Mouse (Mus musculus) limb, embryonic 11.5 days (tissue): ENCODE data around the gene Nr1h5. TPM values are rescaled to one million over a fixed set of nuclear protein-coding genes. Genes with fewer than 3 reads are reported as not detected.

Source experiments
- ATAC-seq: fragments of 200-750 bp; cut with Nextera tagmentation; 2 replicates; pipeline ENCODE4 v1.8.0; 2017; ENCODE audit warnings: low read depth; ENCODE audit not compliant: insufficient number of reproducible peaks, low FRiP score, low TSS enrichment
- DNase-seq: peaks from one replicate; pipeline ENCODE4 v3.0.0-alpha.2; 2015; ENCODE audit warnings: low spot score
- H3K27ac ChIP-seq: fragments of 300-500 bp; sonication (generic); replicated peaks from 2 replicates; pipeline ENCODE4 v1.5.1; 2014; ENCODE audit warnings: low read depth, mild to moderate bottlenecking, low read length
- H3K27me3 ChIP-seq: fragments of 300-500 bp; sonication (generic); 2 replicates; pipeline ENCODE4 v1.6.1; 2014; ENCODE audit warnings: mild to moderate bottlenecking, low read length, mixed read lengths; ENCODE audit not compliant: control insufficient read depth, insufficient read depth
- H3K36me3 ChIP-seq: fragments of 300-500 bp; sonication (generic); 2 replicates; pipeline ENCODE4 v1.6.1; 2014; ENCODE audit warnings: mild to moderate bottlenecking, low read length, moderate library complexity, mixed read lengths; ENCODE audit not compliant: control insufficient read depth, insufficient read depth
- H3K4me1 ChIP-seq: fragments of 300-500 bp; sonication (generic); 2 replicates; pipeline ENCODE4 v1.6.1; 2014; ENCODE audit warnings: low read length, mixed read lengths; ENCODE audit not compliant: control insufficient read depth, insufficient read depth
- H3K4me2 ChIP-seq: fragments of 300-500 bp; sonication (generic); 2 replicates; pipeline ENCODE4 v1.6.1; 2014; ENCODE audit warnings: low read depth, mild to moderate bottlenecking, moderate library complexity; ENCODE audit not compliant: severe bottlenecking
- H3K4me3 ChIP-seq: fragments of 300-500 bp; sonication (generic); 2 replicates; pipeline ENCODE4 v1.5.1; 2014; ENCODE audit warnings: low read depth, low read length
- H3K9ac ChIP-seq: fragments of 300-500 bp; sonication (generic); 2 replicates; pipeline ENCODE4 v1.6.1; 2014; ENCODE audit warnings: mild to moderate bottlenecking, low read length
- H3K9me3 ChIP-seq: fragments of 300-500 bp; sonication (generic); 2 replicates; pipeline ENCODE4 v1.6.1; 2016; ENCODE audit warnings: low read length; ENCODE audit not compliant: control insufficient read depth
- WGBS: fragments of 180-500 bp; shearing (Covaris S2); extraction: QIAGEN DNeasy Blood & Tissue Kit; methylation state at CpG from one replicate; pipeline ENCODE4 v1.1.7; 2014; 5-methylcytosine and 5-hydroxymethylcytosine counted together
- polyA plus RNA-seq: library from polyadenylated mRNA; unstranded; fragments of >200 nt; fragmentation: Nextera tagmentation; extraction: Ambion mirVana; gene quantifications from 2 replicates; pipeline ENCODE4 v1.2.1, GENCODE M21; 2014

Gene Nr1h5
- not detected in 2 replicates for polyA plus RNA-seq

DNA sequence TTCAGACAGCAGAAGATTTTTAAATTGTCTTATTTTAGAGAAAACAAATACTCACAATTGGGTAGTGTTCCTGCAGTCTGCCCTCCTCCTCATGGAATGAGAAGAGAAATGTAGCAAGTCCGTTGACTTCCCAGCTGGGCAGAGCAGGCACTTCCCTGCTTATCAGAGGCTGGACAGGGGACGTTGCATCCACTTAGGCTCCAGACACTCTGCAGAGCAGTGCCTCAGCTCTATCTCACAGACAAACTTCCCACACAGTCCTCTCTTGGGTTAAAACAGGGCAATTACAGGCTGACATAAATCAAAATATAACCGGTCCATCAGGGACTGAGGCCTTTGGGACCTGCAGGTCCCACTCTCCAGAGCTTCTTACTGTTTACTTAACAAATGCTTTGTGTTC lies at the start of gene Nr1h5:
TSS of gene Nr1h5 (minus strand) at position 101 of the 400 bp plus-strand sequence.
- ATAC-seq: no peak
- no peaks in the 10 kb centered on the region for H3K36me3 ChIP-seq
- no peak within 1 kb of the TSS for H3K4me3 ChIP-seq
- H3K27me3 ChIP-seq: no peaks in the 10 kb centered on the region
- H3K4me1 ChIP-seq: no peaks in the 10 kb centered on the region
- H3K9ac ChIP-seq: no peak within 1 kb of the TSS
- no peaks in the 10 kb centered on the region for H3K9me3 ChIP-seq
- WGBS: 17% methylated on average over 3 of the region's 3 CpGs
- no peak within 1 kb of the TSS for H3K27ac ChIP-seq
- H3K4me2 ChIP-seq: no peak within 1 kb of the TSS
- no peak for DNase-seq

- Histone ChIP-seq H3K36me3 (peaks cover 11% of the 10 kb centered on the region), H3K4me1 (0 out of 2 replicates have a peak, but pooled peaks cover under 1% of the 10 kb centered on the region)
- no peak for DNase-seq
These were observed 37.7 kb upstream of the Nr1h5 start for GRCm38 (mm10) chr3:103001595-103001994.

GRCm38 (mm10) chr3:102997591-102997990 lies 33.7 kb upstream of the Nr1h5 start:
- ATAC-seq (no peak), DNase-seq (no peak)
- H3K4me1 ChIP-seq: 0 out of 2 replicates have a peak, but pooled peaks cover 2% of the 10 kb centered on the region
- H3K4me3 ChIP-seq: no peak overlapping the region
- peaks cover 11% of the 10 kb centered on the region for H3K36me3 ChIP-seq
- H3K4me2 ChIP-seq: no peak overlapping the region
- H3K27me3 ChIP-seq: no peaks in the 10 kb centered on the region
- H3K27ac ChIP-seq: no peak overlapping the region
- H3K9ac ChIP-seq: no peak overlapping the region
- H3K9me3 ChIP-seq: no peaks in the 10 kb centered on the region
- 60% methylated on average over 3 of the region's 3 CpGs for WGBS

More at GRCm38 (mm10) chr3:103001595-103001994, 37.7 kb upstream of the Nr1h5 start:
- Histone ChIP-seq H3K27ac (no peak overlapping the region), H3K9ac (no peak overlapping the region), H3K27me3 (no peaks in the 10 kb centered on the region), H3K4me3 (no peak overlapping the region), H3K4me2 (no peak overlapping the region), H3K9me3 (no peaks in the 10 kb centered on the region)
- ATAC-seq: no peak
- whole genome bisulfite sequencing: 93% methylated on average over 7 of the region's 7 CpGs

- ATAC-seq (no peak), DNase-seq (no peak)
- Histone ChIP-seq H3K27ac (no peak overlapping the region), H3K27me3 (no peaks in the 10 kb centered on the region), H3K36me3 (peaks cover 11% of the 10 kb centered on the region), H3K9ac (no peak overlapping the region), H3K4me2 (no peak overlapping the region), H3K9me3 (no peaks in the 10 kb centered on the region), H3K4me3 (no peak overlapping the region), H3K4me1 (0 out of 2 replicates have a peak, but pooled peaks cover 2% of the 10 kb centered on the region)
- 78% methylated on average over 10 of the region's 10 CpGs for WGBS
These were observed 33.1 kb upstream of the Nr1h5 start for GRCm38 (mm10) chr3:102997036-102997435.

GRCm38 (mm10) chr3:102995605-102996321 lies 31.8 kb upstream of the Nr1h5 start, which contains the start of gene Sike1:
Gene Sike1 (plus strand): TSS chr3:102995708.
- Histone ChIP-seq H3K36me3 (peaks cover 6% of the 10 kb centered on the region; the same call in 1 of the 2 replicates), H3K4me2 (peak within 1 kb of the TSS; percentile 75), H3K27me3 (no peaks in the 10 kb centered on the region), H3K4me3 (peak within 1 kb of the TSS; percentile 71), H3K9me3 (no peaks in the 10 kb centered on the region), H3K4me1 (0 out of 2 replicates have a peak, but pooled peaks cover 2% of the 10 kb centered on the region), H3K27ac (peak within 1 kb of the TSS; percentile 75; the same call in 1 of the 2 replicates), H3K9ac (peak within 1 kb of the TSS; percentile 78)
- WGBS: under 1% methylated on average over 60 of the region's 60 CpGs
- ATAC-seq (peak; percentile 96), DNase-seq (peak; percentile 93)

DNA sequence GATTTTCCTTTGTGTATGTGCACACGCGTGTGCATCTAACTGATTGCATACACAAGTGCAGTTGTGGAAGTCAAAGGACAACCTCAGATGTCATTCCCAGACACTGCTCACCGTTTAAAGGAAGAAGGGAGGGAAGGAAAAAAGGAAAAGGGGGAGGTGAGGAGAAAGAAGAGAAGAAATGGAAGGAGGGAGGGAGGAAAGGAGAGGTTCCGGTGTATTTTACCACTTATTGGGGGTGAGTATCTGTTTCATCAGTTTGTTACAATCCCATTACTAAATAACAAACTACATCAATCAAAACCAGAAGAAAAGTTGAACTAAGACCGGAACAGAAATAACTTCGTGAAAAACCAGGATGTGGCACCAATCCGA lies 31.3 kb upstream of the Nr1h5 start:
- Histone ChIP-seq H3K4me1 (0 out of 2 replicates have a peak, but pooled peaks cover 2% of the 10 kb centered on the region), H3K27me3 (no peaks in the 10 kb centered on the region), H3K27ac (no peak overlapping the region), H3K9ac (no peak overlapping the region; the same call in 1 of the 2 replicates), H3K9me3 (no peaks in the 10 kb centered on the region), H3K4me2 (peak overlapping the region; percentile 75; the same call in 1 of the 2 replicates), H3K4me3 (peak overlapping the region; percentile 71), H3K36me3 (peaks cover 1% of the 10 kb centered on the region; the same call in 1 of the 2 replicates)
- DNase-seq: no peak
- ATAC-seq: no peak
- 59% methylated on average over 7 of the region's 7 CpGs for WGBS

- Histone ChIP-seq H3K4me2 (no peak overlapping the region), H3K9ac (no peak overlapping the region), H3K4me1 (0 out of 2 replicates have a peak, but pooled peaks cover 2% of the 10 kb centered on the region), H3K36me3 (no peaks in the 10 kb centered on the region), H3K9me3 (no peaks in the 10 kb centered on the region), H3K27ac (no peak overlapping the region), H3K4me3 (no peak overlapping the region), H3K27me3 (no peaks in the 10 kb centered on the region)
- ATAC-seq: no peak
- DNase-seq: no peak
- 74% methylated on average over 3 of the region's 3 CpGs for WGBS
These were observed 29.0 kb upstream of the Nr1h5 start for GRCm38 (mm10) chr3:102992936-102993335.

GRCm38 (mm10) chr3:102991041-102991440 lies 27.1 kb upstream of the Nr1h5 start:
- H3K9me3 ChIP-seq: no peaks in the 10 kb centered on the region
- no peak overlapping the region for H3K4me3 ChIP-seq
- no peak for DNase-seq
- no peaks in the 10 kb centered on the region for H3K36me3 ChIP-seq
- 70% methylated on average over 8 of the region's 8 CpGs for WGBS
- H3K9ac ChIP-seq: no peak overlapping the region
- H3K4me2 ChIP-seq: no peak overlapping the region
- H3K27ac ChIP-seq: no peak overlapping the region
- no peaks in the 10 kb centered on the region for H3K27me3 ChIP-seq
- no peak for ATAC-seq
- H3K4me1 ChIP-seq: no peaks in the 10 kb centered on the region
